ENCODE assay signal across 8 mouse cellular contexts in genomic region chr14:45329589-45330181, GRCm38 (mm10). TPM values are rescaled to one million over a fixed set of nuclear protein-coding genes. Genes with fewer than 3 reads are reported as not detected.
DNase-seq lines count a peak whose midpoint lies in the region; ATAC-seq lines count a peak whose summit lies in the region.

TSS of gene Psmc6 (plus strand) at chr14:45329788.

- H3K9me3 ChIP-seq in heart, embryonic 13.5 days, result no peaks in the 10 kb centered on the region
- no peaks in the 10 kb centered on the region for H3K9me3 ChIP-seq in liver, embryonic 12.5 days (replicated peaks)
- no peaks in the 10 kb centered on the region for H3K9me3 ChIP-seq in stomach, embryonic 15.5 days

- peak; percentile 92 for ATAC-seq in erythroid progenitor cell, adult 5-6 weeks (replicated peaks; ENCODE audit: low FRiP score, poor library complexity, severe bottlenecking)
- ATAC-seq in heart, embryonic 13.5 days (ENCODE audit: extremely low read depth, insufficient number of reproducible peaks, low FRiP score, low TSS enrichment), result peak; percentile 98
- peak; percentile 93 for ATAC-seq in liver, embryonic 12.5 days
- peak; percentile 96 for ATAC-seq in stomach, embryonic 15.5 days (ENCODE audit: insufficient read depth, low FRiP score, low read depth)

- peak within 1 kb of the TSS; percentile 82 for H3K4me2 ChIP-seq in heart, embryonic 13.5 days
- peak within 1 kb of the TSS; percentile 72 for H3K4me2 ChIP-seq in liver, embryonic 12.5 days
- peak within 1 kb of the TSS; percentile 58 for H3K4me2 ChIP-seq in stomach, embryonic 15.5 days

- under 1% methylated on average over 44 of the region's 44 CpGs for WGBS in heart, embryonic 13.5 days
- WGBS in liver, embryonic 12.5 days (ENCODE audit: insufficient replicate concordance), result under 1% methylated on average over 44 of the region's 44 CpGs
- under 1% methylated on average over 44 of the region's 44 CpGs for WGBS in stomach, embryonic 15.5 days

- peak within 1 kb of the TSS; percentile 89 for H3K9ac ChIP-seq in heart, embryonic 13.5 days
- H3K9ac ChIP-seq in liver, embryonic 12.5 days, result peak within 1 kb of the TSS; percentile 91
- peak within 1 kb of the TSS; percentile 83 for H3K9ac ChIP-seq in stomach, embryonic 15.5 days

- H3K4me3 ChIP-seq in heart, embryonic 13.5 days, result peak within 1 kb of the TSS; percentile 78
- peak within 1 kb of the TSS; percentile 96 for H3K4me3 ChIP-seq in liver, embryonic 12.5 days
- H3K4me3 ChIP-seq in stomach, embryonic 15.5 days (replicated peaks), result peak within 1 kb of the TSS; percentile 94

- H3K4me1 ChIP-seq in heart, embryonic 13.5 days, result peaks cover 8% of the 10 kb centered on the region
- H3K4me1 ChIP-seq in liver, embryonic 12.5 days, result peaks cover 38% of the 10 kb centered on the region
- H3K4me1 ChIP-seq in stomach, embryonic 15.5 days, result peaks cover 2% of the 10 kb centered on the region; the same call in 1 of the 2 replicates

- peak; percentile 95 for DNase-seq in CD4-positive helper T cell, adult 2 months (ENCODE audit: low read depth, low spot score)
- DNase-seq in brain, embryonic 18.5 days (ENCODE audit: low read depth, low spot score), result peak; percentile 83
- DNase-seq in kidney, postnatal 10 days, result peak; percentile 95
- DNase-seq in natural killer cell, adult 2 months (ENCODE audit: low spot score in 2 of 2), result peak; percentile 87 to 92

- H3K27ac ChIP-seq in heart, embryonic 13.5 days (replicated peaks), result peak within 1 kb of the TSS; percentile 88
- peak within 1 kb of the TSS; percentile 96 for H3K27ac ChIP-seq in liver, embryonic 12.5 days
- H3K27ac ChIP-seq in stomach, embryonic 15.5 days, result peak within 1 kb of the TSS; percentile 80

- H3K36me3 ChIP-seq in heart, embryonic 13.5 days, result peaks cover 31% of the 10 kb centered on the region
- peaks cover 35% of the 10 kb centered on the region for H3K36me3 ChIP-seq in liver, embryonic 12.5 days
- H3K36me3 ChIP-seq in stomach, embryonic 15.5 days, result peaks cover 15% of the 10 kb centered on the region; the same call in 1 of the 2 replicates

- no peaks in the 10 kb centered on the region for H3K27me3 ChIP-seq in heart, embryonic 13.5 days (replicated peaks)
- no peaks in the 10 kb centered on the region for H3K27me3 ChIP-seq in liver, embryonic 12.5 days (replicated peaks)
- H3K27me3 ChIP-seq in stomach, embryonic 15.5 days (replicated peaks), result no peaks in the 10 kb centered on the region

RNA-seq across cellular contexts. Expression of gene Psmc6, which starts in this region (rescaled TPM):
- total RNA-seq in erythroid progenitor cell, adult 5-6 weeks (2015; ENCODE audit: low replicate concordance), result 103 and 178 TPM in 2 replicates
- 151 and 157 TPM in 2 replicates for total RNA-seq in erythroid progenitor cell, adult 5-6 weeks (2017; ENCODE audit: low replicate concordance)
- polyA plus RNA-seq in heart, embryonic 13.5 days (2015; fragmentation: Nextera tagmentation; extraction: Ambion mirVana), result 112 and 122 TPM in 2 replicates
- 130 and 131 TPM in 2 replicates for polyA plus RNA-seq in liver, embryonic 12.5 days (2016; fragmentation: Nextera tagmentation; extraction: Ambion mirVana)
- polyA plus RNA-seq in stomach, embryonic 15.5 days (2015; fragmentation: Nextera tagmentation; extraction: Ambion mirVana), result 135 and 139 TPM in 2 replicates

Comparison
In these comparisons a context has a peak if more than half of its experiments do, and no peak if none do; other contexts are left out.
1. Peak in every context shown above with its lines: DNase-seq, ATAC-seq, H3K4me3 ChIP-seq and H3K27ac ChIP-seq.